Comparison of ENCODE assay signal across 8 mouse cellular contexts in the genomic region with DNA sequence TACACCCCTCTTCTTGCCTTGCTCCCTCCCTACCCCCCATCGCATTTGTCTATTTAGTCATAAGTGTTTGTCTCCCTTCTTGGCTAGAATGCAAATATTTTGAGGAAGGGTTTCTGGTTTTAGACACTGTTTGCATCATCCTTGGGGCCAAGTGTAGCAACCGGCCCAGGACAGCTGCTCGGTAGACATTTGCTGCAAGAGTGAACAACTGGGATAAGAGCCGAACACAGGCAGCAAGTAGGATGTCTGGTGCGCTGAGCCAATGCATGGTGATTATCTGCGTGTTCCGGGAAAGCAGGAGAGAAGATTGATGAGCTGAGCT. TPM values are rescaled to one million over a fixed set of nuclear protein-coding genes. Genes with fewer than 3 reads are reported as not detected.
DNase-seq lines count a peak whose midpoint lies in the region; ATAC-seq and TF ChIP-seq lines count a peak whose summit lies in the region.

No protein-coding gene starts in this region.

- peak overlapping the region; percentile 91; the same call in 1 of the 2 replicates for H3K4me3 ChIP-seq in kidney, embryonic 16.5 days (ENCODE audit: low read length)
- H3K4me3 ChIP-seq in intestine, postnatal 0 days (ENCODE audit: low read depth, low read length) = peak overlapping the region; percentile 80; the same call in 1 of the 2 replicates
- 0 out of 2 replicates have a peak overlapping the region, but pooled peaks have one; percentile 93 for H3K4me3 ChIP-seq in midbrain, embryonic 12.5 days

- no peak for DNase-seq in kidney, postnatal 14 days
- peak; percentile 66 for DNase-seq in Muller cell, postnatal 12 days (ENCODE audit: inconsistent ontology term)
- peak; percentile 96 for DNase-seq in heart, adult 11 months
- DNase-seq in left cerebral cortex, postnatal 14 days (ENCODE audit: low spot score in 2 of 2) = no peak
- no peak for DNase-seq in urinary bladder, postnatal 4 days (ENCODE audit: low spot score in 2 of 2)

- intact Hi-C loops in left cerebral cortex, postnatal 14 days (cut with DNase I) = no loop called here

- peak overlapping the region; percentile 100 for H3K9ac ChIP-seq in kidney, embryonic 16.5 days (replicated peaks; ENCODE audit: low read length)
- no peak overlapping the region for H3K9ac ChIP-seq in intestine, postnatal 0 days (ENCODE audit: low read depth, low read length)
- H3K9ac ChIP-seq in midbrain, embryonic 12.5 days (replicated peaks) = no peak overlapping the region

- peak overlapping the region; percentile 61 for H3K4me2 ChIP-seq in kidney, embryonic 16.5 days (replicated peaks; ENCODE audit: low read depth, low read length)
- H3K4me2 ChIP-seq in intestine, postnatal 0 days (replicated peaks; ENCODE audit: low read depth) = peak overlapping the region; percentile 69
- peak overlapping the region; percentile 89 for H3K4me2 ChIP-seq in midbrain, embryonic 12.5 days (replicated peaks)

- no peaks in the 10 kb centered on the region for H3K9me3 ChIP-seq in kidney, embryonic 16.5 days (ENCODE audit: low read length)
- no peaks in the 10 kb centered on the region for H3K9me3 ChIP-seq in intestine, postnatal 0 days (ENCODE audit: control insufficient read depth)
- no peaks in the 10 kb centered on the region for H3K9me3 ChIP-seq in midbrain, embryonic 12.5 days

- H3K27ac ChIP-seq in kidney, embryonic 16.5 days (ENCODE audit: low read length) = peak overlapping the region; percentile 99; the same call in 1 of the 2 replicates
- no peak overlapping the region for H3K27ac ChIP-seq in intestine, postnatal 0 days (ENCODE audit: low read depth, low read length)
- H3K27ac ChIP-seq in midbrain, embryonic 12.5 days (replicated peaks) = no peak overlapping the region

- H3K4me1 ChIP-seq in kidney, embryonic 16.5 days (ENCODE audit: insufficient read depth, low read length) = peaks cover 29% of the 10 kb centered on the region
- H3K4me1 ChIP-seq in intestine, postnatal 0 days (replicated peaks; ENCODE audit: control insufficient read depth, insufficient read depth, low read length) = peaks cover 3% of the 10 kb centered on the region; the same call in 1 of the 2 replicates
- H3K4me1 ChIP-seq in midbrain, embryonic 12.5 days = peaks cover 26% of the 10 kb centered on the region

- WGBS in kidney, embryonic 16.5 days = 35% methylated on average over 7 of the region's 7 CpGs
- 49% methylated on average over 7 of the region's 7 CpGs for WGBS in intestine, postnatal 0 days
- WGBS in midbrain, embryonic 12.5 days = 85% methylated on average over 7 of the region's 7 CpGs

- no peak for TF ChIP-seq CTCF in intestine, postnatal 0 days (IDR thresholded peaks at IDR 0.05; ENCODE audit: low read depth)

- H3K27me3 ChIP-seq in kidney, embryonic 16.5 days (ENCODE audit: insufficient read depth, low read length) = no peaks in the 10 kb centered on the region
- no peaks in the 10 kb centered on the region for H3K27me3 ChIP-seq in intestine, postnatal 0 days (replicated peaks; ENCODE audit: control insufficient read depth, insufficient read depth, low read length)
- no peaks in the 10 kb centered on the region for H3K27me3 ChIP-seq in midbrain, embryonic 12.5 days

- H3K36me3 ChIP-seq in kidney, embryonic 16.5 days (ENCODE audit: insufficient read depth, low read length) = no peaks in the 10 kb centered on the region
- no peaks in the 10 kb centered on the region for H3K36me3 ChIP-seq in intestine, postnatal 0 days (ENCODE audit: control insufficient read depth, insufficient read depth)
- no peaks in the 10 kb centered on the region for H3K36me3 ChIP-seq in midbrain, embryonic 12.5 days

- ATAC-seq in kidney, embryonic 16.5 days (ENCODE audit: low FRiP score, low TSS enrichment) = no peak
- no peak for ATAC-seq in intestine, postnatal 0 days
- ATAC-seq in midbrain, embryonic 12.5 days (ENCODE audit: low FRiP score, low read depth) = no peak

RNA-seq across cellular contexts. Expression of a gene that starts 2.3 kb away (rescaled TPM):
- 90.6 and 92.1 TPM in 2 replicates for polyA plus RNA-seq in kidney, embryonic 16.5 days (2015; fragmentation: Nextera tagmentation; extraction: Ambion mirVana)
- 46.7 and 47.1 TPM in 2 replicates for polyA plus RNA-seq in intestine, postnatal 0 days (2015; fragmentation: Nextera tagmentation; extraction: Ambion mirVana)
- 117 and 120 TPM in 2 replicates for polyA plus RNA-seq in midbrain, embryonic 12.5 days (2016; fragmentation: Nextera tagmentation; extraction: Ambion mirVana)
- total RNA-seq in left cerebral cortex, postnatal 14 days (2021) = 10 to 100 TPM; 70.2 to 72.7 TPM

Comparison
In these comparisons a context has a peak if more than half of its experiments do, and no peak if none do; other contexts are left out.
1. DNase-seq: peak in Muller cell, postnatal 12 days (single experiment) and heart, adult 11 months (single experiment); none in kidney, postnatal 14 days (single experiment), left cerebral cortex, postnatal 14 days (0 of 2) and urinary bladder, postnatal 4 days (0 of 2).
2. Peak in every context shown above with its lines, with median percentiles within 50 percentile points of each other: H3K4me2 ChIP-seq and H3K4me3 ChIP-seq.